Mouse (Mus musculus): ENCODE results near the gene Dact3.

Dact3 gene

DNA sequence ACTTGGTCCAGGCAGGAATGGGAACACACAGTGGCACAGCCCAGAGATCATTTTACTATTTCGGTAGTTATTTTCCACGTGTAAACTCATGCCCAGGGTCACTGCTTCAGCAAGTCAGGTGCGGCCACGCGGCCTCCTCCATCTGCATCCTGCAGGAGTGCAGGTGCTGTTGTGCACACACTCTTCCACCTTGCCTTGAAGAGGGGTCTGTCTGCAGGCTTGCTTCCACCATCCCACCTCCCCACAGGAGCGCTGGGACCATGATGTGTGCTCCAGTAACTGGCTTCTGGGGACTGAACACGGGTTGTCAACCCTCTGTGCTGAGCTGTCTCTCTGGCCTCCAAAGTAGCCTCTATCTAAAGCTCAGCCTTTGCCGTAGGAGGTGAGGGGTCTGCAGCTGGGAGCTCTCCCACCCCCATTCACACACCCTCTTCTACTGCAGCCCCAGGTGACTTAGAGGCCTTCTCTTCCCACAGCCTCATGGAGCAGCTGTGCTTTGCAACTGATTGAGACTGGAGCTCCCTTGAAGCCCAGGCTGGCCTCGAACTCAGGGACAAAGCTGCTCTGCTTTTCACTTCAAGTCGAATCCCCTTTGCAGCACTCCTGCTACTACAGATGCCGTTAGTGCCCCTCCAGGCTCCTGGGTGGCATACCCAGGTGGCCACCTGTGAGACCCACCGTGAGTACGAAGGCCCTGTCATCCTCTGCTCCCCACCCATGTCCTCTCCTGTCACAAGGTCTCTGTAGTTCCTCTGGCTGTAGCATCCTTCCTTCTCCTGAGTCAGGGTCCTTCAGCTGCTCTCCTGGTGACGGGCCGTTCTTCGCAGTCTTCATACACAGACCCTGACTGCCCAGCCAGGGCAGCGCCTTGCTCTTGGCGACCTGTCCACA is 39.6 kb downstream of the Dact3 start:
- no peak for ATAC-seq (ENCODE audit: insufficient number of reproducible peaks, low FRiP score, low TSS enrichment)

DNA sequence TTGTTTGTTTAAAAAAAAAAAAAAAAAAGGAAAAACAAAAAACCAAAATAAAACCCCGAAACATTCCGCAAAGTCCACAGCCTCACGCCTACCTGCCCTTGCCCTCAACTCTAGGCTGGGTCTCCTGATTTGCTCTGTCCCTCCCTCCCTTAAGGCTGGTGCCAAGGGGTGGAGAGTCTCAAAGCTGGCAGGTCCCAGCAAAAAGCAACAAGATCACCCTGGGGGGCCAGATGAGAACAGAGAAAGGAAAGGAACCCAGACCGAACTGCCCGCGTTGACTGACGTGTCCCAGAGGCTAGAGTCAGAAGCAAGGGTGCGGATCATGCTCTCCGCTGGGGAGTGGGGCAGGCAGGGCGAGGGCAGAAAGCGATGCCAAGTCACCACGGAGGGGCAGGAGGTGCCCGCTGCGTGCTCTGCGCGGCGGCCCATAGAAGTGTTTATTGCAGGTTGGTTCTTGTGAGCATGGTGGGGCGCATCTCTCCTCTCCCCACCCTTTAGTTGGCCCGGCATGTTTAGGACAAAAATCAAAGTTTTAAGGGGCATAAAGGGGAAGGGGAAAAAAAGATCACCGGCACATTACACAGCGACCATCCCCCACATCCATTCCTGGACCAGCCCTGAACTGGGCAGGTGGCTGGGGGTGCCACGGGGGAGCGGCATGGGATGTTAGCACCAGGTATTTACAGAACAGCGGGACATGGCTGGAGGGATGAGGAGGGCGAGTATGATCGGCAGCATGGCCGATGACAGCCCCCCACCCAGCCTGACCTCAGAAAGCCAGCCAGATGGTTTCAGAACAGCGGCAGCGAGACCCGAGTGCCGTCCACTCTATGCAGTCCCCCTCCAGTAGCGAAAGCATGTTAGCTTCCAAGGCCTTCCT is 40.6 kb downstream of the Dact3 start:
- no peak for ATAC-seq (ENCODE audit: insufficient number of reproducible peaks, low FRiP score, low TSS enrichment)

GRCm38 (mm10) chr7:16916342-16917265 is 41.5 kb downstream of the Dact3 start:
- ATAC-seq (ENCODE audit: insufficient number of reproducible peaks, low FRiP score, low TSS enrichment), result no peak

GRCm38 (mm10) chr7:16917447-16917846 is 42.3 kb downstream of the Dact3 start:
- no peak for ATAC-seq (ENCODE audit: insufficient number of reproducible peaks, low FRiP score, low TSS enrichment)

- ATAC-seq (ENCODE audit: insufficient number of reproducible peaks, low FRiP score, low TSS enrichment), result no peak
Observed at GRCm38 (mm10) chr7:16918014-16918413, 42.9 kb downstream of the Dact3 start.

DNA sequence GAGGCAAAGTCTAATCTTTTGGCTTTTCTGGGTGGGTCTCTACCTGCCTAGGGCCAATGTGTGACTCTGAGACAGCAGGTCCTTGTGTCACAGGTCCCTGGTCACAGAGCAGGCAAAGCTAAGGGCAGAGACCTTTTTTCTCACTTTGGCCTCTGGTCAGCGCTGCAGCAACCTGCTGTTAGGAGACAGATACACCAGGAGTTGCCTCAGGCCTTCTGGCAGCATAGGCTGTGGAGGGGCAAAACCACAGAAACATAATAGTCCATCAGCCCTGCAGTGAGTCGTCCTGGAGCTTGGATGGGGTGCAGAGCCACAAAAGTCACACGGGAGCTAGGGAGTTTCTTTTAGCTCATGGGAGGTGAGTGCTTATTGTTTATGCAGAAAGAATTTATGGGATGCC is 43.6 kb downstream of the Dact3 start:
- ATAC-seq (ENCODE audit: insufficient number of reproducible peaks, low FRiP score, low TSS enrichment), result no peak

DNA sequence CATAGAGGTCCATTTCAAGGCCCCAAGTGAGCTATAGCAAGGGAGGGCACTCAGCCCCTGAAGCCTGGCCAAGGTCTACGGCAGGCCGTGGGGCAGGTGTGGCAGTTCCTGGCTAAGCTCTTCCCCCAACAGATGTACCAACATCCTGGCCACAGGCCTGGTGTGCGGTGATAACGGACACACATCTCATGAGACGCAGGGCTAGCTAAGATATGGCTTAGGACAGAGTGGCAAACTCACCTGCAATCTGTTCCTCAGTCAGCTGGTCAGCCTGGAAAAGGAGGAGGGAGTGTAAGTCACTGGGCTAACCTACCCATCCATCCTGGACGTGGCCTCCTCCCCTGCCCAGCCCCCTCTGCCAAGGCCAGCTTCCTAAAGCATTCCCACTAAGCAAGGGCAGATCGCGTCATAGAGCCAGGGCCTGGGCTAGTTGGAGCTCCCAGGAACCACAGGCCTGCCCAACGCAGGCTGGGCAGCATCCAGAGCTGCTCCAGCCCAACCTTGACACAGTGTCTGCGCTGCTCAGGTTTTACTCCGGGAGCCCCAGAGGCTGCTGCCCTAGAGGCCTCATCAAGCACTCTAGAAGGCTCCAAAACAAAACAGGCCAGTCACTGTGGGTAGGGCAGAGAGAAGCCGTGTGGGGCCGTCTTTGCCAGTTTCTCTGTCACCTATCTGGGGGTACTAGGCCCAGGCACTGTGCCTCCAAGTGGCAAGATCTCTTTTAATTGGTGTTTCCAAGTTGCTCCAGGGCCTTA is 44.5 kb downstream of the Dact3 start:
- no peak for ATAC-seq (ENCODE audit: insufficient number of reproducible peaks, low FRiP score, low TSS enrichment)

GRCm38 (mm10) chr7:16920150-16920579 is 45.0 kb downstream of the Dact3 start:
- ATAC-seq (ENCODE audit: insufficient number of reproducible peaks, low FRiP score, low TSS enrichment), result no peak

GRCm38 (mm10) chr7:16920818-16921791 is 46.0 kb downstream of the Dact3 start:
- ATAC-seq (ENCODE audit: insufficient number of reproducible peaks, low FRiP score, low TSS enrichment), result no peak

GRCm38 (mm10) chr7:16921881-16922335 is 46.8 kb downstream of the Dact3 start:
- ATAC-seq (ENCODE audit: insufficient number of reproducible peaks, low FRiP score, low TSS enrichment), result no peak

DNA sequence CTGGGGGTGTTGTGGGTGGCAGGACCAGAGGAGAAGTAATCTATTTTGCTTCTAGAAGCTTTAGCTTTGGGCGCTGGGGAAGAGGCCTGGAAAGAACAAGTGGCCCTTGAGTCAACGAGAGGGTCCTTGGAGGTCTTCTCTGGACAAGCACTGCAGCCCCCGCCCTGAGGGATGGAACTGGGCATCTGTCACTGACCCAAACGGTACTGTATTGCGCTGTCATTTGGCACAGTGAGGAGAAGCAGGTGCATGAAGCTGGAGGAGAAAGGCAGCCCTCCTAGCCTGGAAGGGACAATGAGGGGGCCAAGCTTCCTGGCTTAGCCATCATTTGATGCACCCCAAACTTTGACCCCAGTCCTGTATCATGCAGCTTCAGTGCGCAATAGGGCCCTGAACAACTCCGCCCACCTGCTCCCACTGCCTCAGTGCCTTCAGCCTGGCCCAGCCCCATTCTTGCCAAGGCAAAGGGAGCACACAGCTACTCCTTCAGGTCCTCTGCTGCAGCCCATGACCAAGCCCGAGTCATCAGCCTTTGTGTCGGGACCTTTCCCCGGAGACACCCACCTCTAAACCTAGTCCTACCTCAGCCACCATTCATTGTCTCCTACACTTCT is 47.4 kb downstream of the Dact3 start:
- ATAC-seq (ENCODE audit: insufficient number of reproducible peaks, low FRiP score, low TSS enrichment), result no peak

- ATAC-seq (ENCODE audit: insufficient number of reproducible peaks, low FRiP score, low TSS enrichment), result peak; percentile 32; the same call in 1 of the 2 replicates
Observed at GRCm38 (mm10) chr7:16923283-16924036, 48.3 kb downstream of the Dact3 start.

- peak; percentile 77 for ATAC-seq (ENCODE audit: insufficient number of reproducible peaks, low FRiP score, low TSS enrichment)
Observed at GRCm38 (mm10) chr7:16924037-16924834, 49.1 kb downstream of the Dact3 start, which contains the start of gene Calm3. Calm3 (minus strand) TSS chr7:16924114.

- no peak for ATAC-seq (ENCODE audit: insufficient number of reproducible peaks, low FRiP score, low TSS enrichment)
Observed at GRCm38 (mm10) chr7:16928341-16928740, 53.2 kb downstream of the Dact3 start.

- ATAC-seq (ENCODE audit: insufficient number of reproducible peaks, low FRiP score, low TSS enrichment), result 0 out of 2 replicates have a peak, but pooled peaks have one; percentile 38
Observed at GRCm38 (mm10) chr7:16930850-16931249, 55.7 kb downstream of the Dact3 start.

Measured in cerebellum, adult (tissue).